Mouse (Mus musculus) liver, embryonic 14.5 days (tissue): ENCODE results near the gene Lrrc3.

Experiments
- CTCF ChIP-seq: IDR thresholded peaks from 2 replicates; pipeline ENCODE4 v1.5.1; 2016; ENCODE audit warnings: antibody characterized with exemption, low read depth, control low read depth
- EP300 ChIP-seq: IDR thresholded peaks from 2 replicates; pipeline ENCODE4 v1.6.1; 2016; ENCODE audit warnings: antibody characterized with exemption, low read depth

DNA sequence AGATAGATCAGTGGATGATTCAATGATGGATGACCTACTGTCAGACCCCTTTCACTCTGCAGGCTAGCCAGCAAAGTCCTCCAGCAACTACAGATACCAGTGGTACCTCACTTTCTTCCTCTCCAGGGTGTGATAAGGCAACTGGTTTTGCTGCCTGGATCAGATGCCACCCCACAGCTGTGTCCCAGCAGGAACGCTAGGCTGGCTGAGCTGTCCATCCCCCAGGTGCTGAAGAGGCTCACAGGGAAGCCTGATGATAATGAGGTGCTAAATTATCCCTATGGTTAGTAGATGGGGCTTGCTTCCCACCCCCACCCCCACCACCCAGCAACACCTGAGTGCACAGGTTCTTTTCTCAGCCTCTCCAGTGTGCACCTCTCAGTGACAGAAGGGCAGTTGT, 34.8 kb downstream of the Lrrc3 start:
- TF ChIP-seq CTCF: no peak
- no peak for TF ChIP-seq EP300
